Mouse (Mus musculus) embryonic facial prominence, embryonic 11.5 days (tissue): ENCODE measurements around the gene Sall4. TPM values are rescaled to one million over a fixed set of nuclear protein-coding genes. Genes with fewer than 3 reads are reported as not detected.
A peak's percentile ranks its signal among the peaks of the same experiment; 100 is the strongest.

Experiments used
- ATAC-seq: fragments of 200-750 bp; cut with Nextera tagmentation; replicated peaks from 2 replicates; pipeline ENCODE4 v1.8.0; 2017; ENCODE audit warnings: low read depth; ENCODE audit not compliant: insufficient number of reproducible peaks, low FRiP score, low TSS enrichment
- DNase-seq: peaks from one replicate; pipeline ENCODE4 v3.0.0-alpha.2; 2015; ENCODE audit warnings: low spot score
- H3K27ac ChIP-seq: fragments of 300-500 bp; sonication (generic); replicated peaks from 2 replicates; pipeline ENCODE4 v1.5.1; 2014; ENCODE audit warnings: mild to moderate bottlenecking, low read depth, low read length, control low read depth
- H3K27me3 ChIP-seq: fragments of 300-500 bp; sonication (generic); 2 replicates; pipeline ENCODE4 v1.6.1; 2014; ENCODE audit warnings: mild to moderate bottlenecking, low read length, moderate library complexity, mixed read lengths; ENCODE audit not compliant: control insufficient read depth, insufficient read depth
- H3K36me3 ChIP-seq: fragments of 300-500 bp; sonication (generic); replicated peaks from 2 replicates; pipeline ENCODE4 v1.6.1; 2014; ENCODE audit warnings: low read depth, mild to moderate bottlenecking, low read length, moderate library complexity, mixed read lengths; ENCODE audit not compliant: control insufficient read depth, insufficient read depth
- H3K4me1 ChIP-seq: fragments of 300-500 bp; sonication (generic); 2 replicates; pipeline ENCODE4 v1.6.1; 2014; ENCODE audit warnings: low read length, mixed read lengths; ENCODE audit not compliant: control insufficient read depth, insufficient read depth
- H3K4me2 ChIP-seq: fragments of 300-500 bp; sonication (generic); 2 replicates; pipeline ENCODE4 v1.6.1; 2014; ENCODE audit warnings: low read depth, mild to moderate bottlenecking, control low read depth, low read length, moderate library complexity
- H3K4me3 ChIP-seq: fragments of 300-500 bp; sonication (generic); 2 replicates; pipeline ENCODE4 v1.5.1; 2014; ENCODE audit warnings: low read depth, low read length, control low read depth
- H3K9ac ChIP-seq: fragments of 300-500 bp; sonication (generic); replicated peaks from 2 replicates; pipeline ENCODE4 v1.6.1; 2014; ENCODE audit warnings: mild to moderate bottlenecking, control low read depth, low read length
- H3K9me3 ChIP-seq: fragments of 300-500 bp; sonication (generic); replicated peaks from 2 replicates; pipeline ENCODE4 v1.6.1; 2016; ENCODE audit warnings: mild to moderate bottlenecking, low read length, inconsistent platforms, mixed read lengths; ENCODE audit not compliant: control insufficient read depth
- WGBS: fragments of 180-500 bp; shearing (Covaris S2); extraction: QIAGEN DNeasy Blood & Tissue Kit; methylation state at CpG from one replicate; pipeline ENCODE4 v1.1.7; 2014; 5-methylcytosine and 5-hydroxymethylcytosine counted together
- polyA plus RNA-seq: library from polyadenylated mRNA; unstranded; fragments of >200 nt; fragmentation: Nextera tagmentation; extraction: Ambion mirVana; gene quantifications from 2 replicates; pipeline ENCODE4 v1.2.1, GENCODE M21; 2014

The Sall4 gene
- polyA plus RNA-seq, 1 experiment from 2014 or later = 13.3 TPM

- Histone ChIP-seq H3K27ac (peak overlapping the region; percentile 74), H3K9me3 (no peaks in the 10 kb centered on the region), H3K4me3 (peak overlapping the region; percentile 67), H3K4me2 (peak overlapping the region; percentile 93), H3K9ac (peak overlapping the region; percentile 74), H3K36me3 (no peaks in the 10 kb centered on the region), H3K4me1 (peaks cover 6% of the 10 kb centered on the region; the same call in 1 of the 2 replicates), H3K27me3 (peaks cover 2% of the 10 kb centered on the region; the same call in 1 of the 2 replicates)
- DNase-seq = no peak
- WGBS = under 1% methylated on average over 65 of the region's 65 CpGs
- no peak for ATAC-seq
These were observed 1.8 kb downstream of the Sall4 start for GRCm38 (mm10) chr2:168765696-168766537.

DNA sequence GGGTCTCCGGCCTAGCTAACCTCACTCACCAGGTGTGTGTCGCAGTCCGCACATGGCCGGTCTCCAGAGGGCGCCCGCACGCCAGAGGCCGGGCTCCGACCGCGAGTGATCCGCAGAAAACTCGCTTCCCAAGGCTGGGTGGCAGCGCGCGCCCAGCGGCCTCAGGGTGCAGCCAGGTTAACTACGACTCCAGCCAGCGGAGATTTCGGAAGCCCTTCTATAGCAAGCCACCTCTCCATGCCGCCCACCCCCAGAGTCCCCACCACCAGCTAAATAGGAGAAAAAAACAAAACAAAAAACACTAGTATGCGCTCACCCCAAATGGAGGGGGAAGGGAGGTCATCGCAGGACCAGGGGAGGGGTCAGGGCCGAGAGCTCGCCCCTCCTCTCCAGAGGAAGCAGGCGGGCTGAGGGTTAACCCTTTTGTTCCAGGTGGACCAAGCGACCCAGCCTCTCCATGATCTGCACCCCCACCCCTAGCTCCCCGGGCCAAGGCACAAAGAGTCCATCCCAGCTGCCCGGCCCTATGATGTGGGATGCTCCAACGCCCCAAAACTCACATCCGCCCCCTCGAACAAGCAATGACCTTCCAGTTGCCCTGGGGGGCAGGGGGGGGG is 2.6 kb downstream of the Sall4 start:
- H3K36me3 ChIP-seq = no peaks in the 10 kb centered on the region
- ATAC-seq (peak; percentile 64), DNase-seq (peak; percentile 78)
- H3K4me1 ChIP-seq = peaks cover 6% of the 10 kb centered on the region; the same call in 1 of the 2 replicates
- H3K4me3 ChIP-seq = peak overlapping the region; percentile 67
- peak overlapping the region; percentile 93 for H3K4me2 ChIP-seq
- H3K27me3 ChIP-seq = peaks cover 2% of the 10 kb centered on the region; the same call in 1 of the 2 replicates
- H3K9me3 ChIP-seq = no peaks in the 10 kb centered on the region
- peak overlapping the region; percentile 74 for H3K9ac ChIP-seq
- WGBS = under 1% methylated on average over 32 of the region's 32 CpGs
- peak overlapping the region; percentile 74 for H3K27ac ChIP-seq

DNA sequence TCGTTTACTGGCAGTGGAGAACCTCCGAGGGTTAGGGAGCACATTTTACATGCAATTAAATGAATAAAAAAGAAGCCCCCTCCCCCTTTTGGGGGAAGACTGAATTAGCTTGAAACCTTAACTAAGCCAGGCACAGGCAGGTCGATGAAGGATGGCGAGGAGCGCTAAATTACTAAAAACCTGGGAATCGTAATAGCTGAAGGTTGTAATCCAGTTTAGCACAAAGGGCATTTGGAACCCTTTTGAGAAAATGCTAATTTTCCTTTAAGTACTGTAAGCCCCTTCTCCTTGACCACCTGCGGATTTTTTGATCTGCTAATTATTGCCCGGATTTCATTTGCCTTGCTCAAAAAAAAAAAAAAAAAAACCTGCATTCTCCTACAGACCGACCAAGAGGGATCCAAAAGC is 3.3 kb downstream of the Sall4 start:
- Histone ChIP-seq H3K4me3 (peak overlapping the region; percentile 67; the same call in 1 of the 2 replicates), H3K4me1 (peaks cover 6% of the 10 kb centered on the region; the same call in 1 of the 2 replicates), H3K36me3 (no peaks in the 10 kb centered on the region), H3K27me3 (peaks cover 2% of the 10 kb centered on the region; the same call in 1 of the 2 replicates), H3K27ac (no peak overlapping the region), H3K9ac (no peak overlapping the region), H3K9me3 (no peaks in the 10 kb centered on the region), H3K4me2 (peak overlapping the region; percentile 0)
- DNase-seq = peak; percentile 27
- no peak for ATAC-seq
- WGBS = 7% methylated on average over 9 of the region's 9 CpGs

GRCm38 (mm10) chr2:168763785-168764184 is 4.0 kb downstream of the Sall4 start:
- DNase-seq = no peak
- no peak overlapping the region for H3K9ac ChIP-seq
- H3K4me1 ChIP-seq = peaks cover 6% of the 10 kb centered on the region; the same call in 1 of the 2 replicates
- H3K4me3 ChIP-seq = peak overlapping the region; percentile 5; the same call in 1 of the 2 replicates
- H3K9me3 ChIP-seq = no peaks in the 10 kb centered on the region
- 12% methylated on average over 7 of the region's 7 CpGs for WGBS
- H3K36me3 ChIP-seq = no peaks in the 10 kb centered on the region
- H3K27me3 ChIP-seq = peaks cover 2% of the 10 kb centered on the region; the same call in 1 of the 2 replicates
- H3K27ac ChIP-seq = no peak overlapping the region
- H3K4me2 ChIP-seq = peak overlapping the region; percentile 19
- no peak for ATAC-seq

GRCm38 (mm10) chr2:168762411-168762815 is 5.3 kb downstream of the Sall4 start:
- peaks cover 6% of the 10 kb centered on the region; the same call in 1 of the 2 replicates for H3K4me1 ChIP-seq
- no peaks in the 10 kb centered on the region for H3K9me3 ChIP-seq
- 6% methylated on average over 12 of the region's 12 CpGs for WGBS
- H3K27ac ChIP-seq = no peak overlapping the region
- H3K9ac ChIP-seq = peak overlapping the region; percentile 13; the same call in 1 of the 2 replicates
- ATAC-seq (no peak), DNase-seq (peak; percentile 39)
- H3K4me2 ChIP-seq = peak overlapping the region; percentile 34
- no peaks in the 10 kb centered on the region for H3K27me3 ChIP-seq
- H3K4me3 ChIP-seq = no peak overlapping the region
- no peaks in the 10 kb centered on the region for H3K36me3 ChIP-seq

GRCm38 (mm10) chr2:168761954-168762353 is 5.8 kb downstream of the Sall4 start:
- peak overlapping the region; percentile 34; the same call in 1 of the 2 replicates for H3K4me2 ChIP-seq
- H3K4me3 ChIP-seq = no peak overlapping the region
- no peaks in the 10 kb centered on the region for H3K27me3 ChIP-seq
- H3K36me3 ChIP-seq = no peaks in the 10 kb centered on the region
- H3K27ac ChIP-seq = no peak overlapping the region
- WGBS = 31% methylated on average over 4 of the region's 4 CpGs
- H3K9ac ChIP-seq = peak overlapping the region; percentile 13; the same call in 1 of the 2 replicates
- ATAC-seq (no peak), DNase-seq (no peak)
- H3K4me1 ChIP-seq = peaks cover 6% of the 10 kb centered on the region; the same call in 1 of the 2 replicates
- no peaks in the 10 kb centered on the region for H3K9me3 ChIP-seq

DNA sequence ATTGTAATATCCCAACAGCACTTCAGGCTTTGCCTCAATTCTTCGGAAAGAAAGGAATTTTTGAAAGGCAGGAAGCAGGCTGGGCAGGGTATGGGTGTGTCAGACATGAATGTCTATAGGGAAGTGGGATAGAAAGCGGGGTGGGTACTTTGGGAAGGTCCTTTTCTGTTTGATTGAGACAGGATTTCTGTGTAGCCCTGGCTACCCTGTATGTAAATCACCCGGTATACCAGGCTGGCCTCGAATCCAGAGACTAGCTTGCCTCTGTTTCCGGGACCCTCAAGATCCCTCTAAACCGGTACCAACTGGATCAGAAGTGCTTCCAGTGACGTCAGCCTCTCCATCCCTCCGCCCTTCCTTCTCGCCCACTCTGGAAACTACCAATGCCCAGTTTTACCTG is 6.6 kb downstream of the Sall4 start:
- H3K9ac ChIP-seq = no peak overlapping the region
- H3K4me1 ChIP-seq = peaks cover 6% of the 10 kb centered on the region; the same call in 1 of the 2 replicates

More for the DNA sequence above, 6.6 kb downstream of the Sall4 start:
- H3K36me3 ChIP-seq = no peaks in the 10 kb centered on the region
- DNase-seq (no peak), ATAC-seq (no peak)
- H3K4me2 ChIP-seq = no peak overlapping the region
- H3K9me3 ChIP-seq = no peaks in the 10 kb centered on the region
- WGBS = 88% methylated on average over 9 of the region's 9 CpGs
- H3K4me3 ChIP-seq = no peak overlapping the region
- no peaks in the 10 kb centered on the region for H3K27me3 ChIP-seq
- H3K27ac ChIP-seq = no peak overlapping the region
